Mouse (Mus musculus): Measurements from ENCODE around the gene Gm20854. TPM values are rescaled to one million over a fixed set of nuclear protein-coding genes. Genes with fewer than 3 reads are reported as not detected.
"Not testable (repeated sequence)": the region's sequence is repeated elsewhere in the genome, so short reads cannot be mapped to it uniquely, and the experiment has no call there.

The Gm20854 gene
- not detected in 2 replicates for polyA plus RNA-seq (2016; fragmentation: Nextera tagmentation; extraction: Ambion mirVana)

GRCm38 (mm10) chrY:85530808-85531207 lies at the start of gene Gm20854:
Gene Gm20854 (minus strand): TSS chrY:85530908.
- H3K4me1 ChIP-seq; H3K36me3 ChIP-seq (replicated peaks); H3K4me3 ChIP-seq; DNase-seq (ENCODE audit: low spot score); H3K27ac ChIP-seq (replicated peaks); H3K27me3 ChIP-seq (replicated peaks; ENCODE audit: low read depth, poor library complexity, severe bottlenecking); H3K9me3 ChIP-seq: not testable (repeated sequence)
- no CpG with 5 or more reads among the region's 6 CpGs for WGBS

Data from embryonic facial prominence, embryonic 10.5 days (tissue).